Comparison of ENCODE assay signal across 7 mouse cellular contexts in the genomic region with DNA sequence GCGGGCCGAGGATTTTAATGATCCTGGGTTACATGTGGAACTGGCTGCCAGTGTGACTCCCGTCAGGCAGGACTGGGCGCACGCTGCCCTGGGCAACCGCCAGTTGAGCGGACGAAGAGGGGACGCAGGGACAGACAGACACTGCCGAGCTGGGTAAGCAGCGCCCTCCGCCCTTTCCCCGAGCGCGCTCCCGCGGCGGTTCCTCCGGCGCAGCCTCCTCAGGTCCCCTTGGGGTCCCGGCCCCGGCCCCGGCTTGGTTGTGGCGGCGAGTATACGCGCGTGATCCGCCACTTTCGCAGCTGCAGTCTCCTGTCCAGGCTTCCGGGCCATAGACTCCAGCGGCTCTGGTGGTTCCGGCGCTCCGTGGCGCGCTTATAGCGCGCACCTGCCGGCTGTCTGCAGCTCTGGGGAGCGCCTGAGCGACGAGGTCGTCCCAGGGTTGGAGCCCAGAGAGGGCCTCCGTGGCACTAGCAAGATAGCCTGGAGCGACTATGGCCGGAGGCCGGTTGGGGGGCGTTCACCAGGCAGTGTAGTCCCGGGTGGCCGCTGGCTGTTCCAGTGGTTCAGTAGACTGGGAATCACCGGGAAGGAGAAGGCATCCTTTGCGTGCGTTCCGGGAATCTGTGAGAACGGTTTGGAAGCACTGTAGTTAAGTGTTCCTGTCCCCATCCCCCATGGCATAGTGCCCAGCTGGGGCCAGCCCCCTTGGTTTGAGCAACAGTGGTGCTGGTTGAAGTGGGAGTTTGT. TPM values are rescaled to one million over a fixed set of nuclear protein-coding genes. Genes with fewer than 3 reads are reported as not detected.
DNase-seq lines count a peak whose midpoint lies in the region; ATAC-seq lines count a peak whose summit lies in the region.

No protein-coding gene starts in this region.

- H3K27ac ChIP-seq in hindbrain, embryonic 13.5 days = peak overlapping the region; percentile 97
- H3K27ac ChIP-seq in limb, embryonic 11.5 days (replicated peaks; ENCODE audit: low read depth, low read length) = no peak overlapping the region

- H3K9me3 ChIP-seq in hindbrain, embryonic 13.5 days = no peaks in the 10 kb centered on the region
- H3K9me3 ChIP-seq in limb, embryonic 11.5 days (ENCODE audit: control insufficient read depth, low read length) = no peaks in the 10 kb centered on the region

- no peaks in the 10 kb centered on the region for H3K36me3 ChIP-seq in hindbrain, embryonic 13.5 days
- no peaks in the 10 kb centered on the region for H3K36me3 ChIP-seq in limb, embryonic 11.5 days (ENCODE audit: control insufficient read depth, insufficient read depth, low read length)

- peak; percentile 64 for ATAC-seq in hindbrain, embryonic 13.5 days (ENCODE audit: low FRiP score)
- ATAC-seq in limb, embryonic 11.5 days (ENCODE audit: insufficient number of reproducible peaks, low FRiP score, low TSS enrichment, low read depth) = peak; percentile 40

- H3K4me2 ChIP-seq in hindbrain, embryonic 13.5 days = peak overlapping the region; percentile 63
- peak overlapping the region; percentile 100 for H3K4me2 ChIP-seq in limb, embryonic 11.5 days (ENCODE audit: low read depth, severe bottlenecking)

- peak; percentile 51 to 60 for DNase-seq in adrenal gland, adult 18-20 months (ENCODE audit: low spot score in 2 of 2)
- DNase-seq in cerebellum, postnatal 10 days = peak; percentile 79 to 80
- DNase-seq in gastrocnemius, adult 18-20 months (ENCODE audit: low spot score) = peak; percentile 53
- peak; percentile 67 for DNase-seq in limb, embryonic 11.5 days (ENCODE audit: low spot score)
- DNase-seq in mesoderm, embryonic 11.5 days (ENCODE audit: low read depth, low spot score) = peak; percentile 46
- peak; percentile 35 for DNase-seq in skeletal muscle tissue, adult 2 months (ENCODE audit: low read depth, low spot score)

- peaks cover 57% of the 10 kb centered on the region for H3K4me1 ChIP-seq in hindbrain, embryonic 13.5 days (replicated peaks)
- 0 out of 2 replicates have a peak, but pooled peaks cover 4% of the 10 kb centered on the region for H3K4me1 ChIP-seq in limb, embryonic 11.5 days (ENCODE audit: control insufficient read depth, insufficient read depth, low read length)

- no peaks in the 10 kb centered on the region for H3K27me3 ChIP-seq in hindbrain, embryonic 13.5 days
- 0 out of 2 replicates have a peak, but pooled peaks cover 2% of the 10 kb centered on the region for H3K27me3 ChIP-seq in limb, embryonic 11.5 days (ENCODE audit: control insufficient read depth, insufficient read depth, low read length)

- peak overlapping the region; percentile 96 for H3K4me3 ChIP-seq in hindbrain, embryonic 13.5 days
- peak overlapping the region; percentile 68 for H3K4me3 ChIP-seq in limb, embryonic 11.5 days (ENCODE audit: low read depth, low read length)

- peak overlapping the region; percentile 97 for H3K9ac ChIP-seq in hindbrain, embryonic 13.5 days
- peak overlapping the region; percentile 60 for H3K9ac ChIP-seq in limb, embryonic 11.5 days (ENCODE audit: low read length)

- WGBS in hindbrain, embryonic 13.5 days = under 1% methylated on average over 54 of the region's 56 CpGs
- WGBS in limb, embryonic 11.5 days = under 1% methylated on average over 54 of the region's 56 CpGs

RNA-seq across cellular contexts. Expression of a gene that starts 2.4 kb away (rescaled TPM):
- total RNA-seq in adrenal gland, adult 18-20 months (2021) = 10 to 100 TPM; 10.1 to 12.2 TPM
- total RNA-seq in gastrocnemius, adult 18-20 months (2021) = 10 to 100 TPM in 1 of 2 experiments, 1 to 10 TPM in 1; 9.7 to 10.3 TPM
- polyA plus RNA-seq in hindbrain, embryonic 13.5 days (2015; fragmentation: Nextera tagmentation; extraction: Ambion mirVana) = 36.1 and 36.5 TPM in 2 replicates
- 4.0 and 5.6 TPM in 2 replicates for polyA plus RNA-seq in limb, embryonic 11.5 days (2014; fragmentation: Nextera tagmentation; extraction: Ambion mirVana)
